Mouse (Mus musculus): ENCODE results near the gene Vmn2r93.

The Vmn2r93 gene

DNA sequence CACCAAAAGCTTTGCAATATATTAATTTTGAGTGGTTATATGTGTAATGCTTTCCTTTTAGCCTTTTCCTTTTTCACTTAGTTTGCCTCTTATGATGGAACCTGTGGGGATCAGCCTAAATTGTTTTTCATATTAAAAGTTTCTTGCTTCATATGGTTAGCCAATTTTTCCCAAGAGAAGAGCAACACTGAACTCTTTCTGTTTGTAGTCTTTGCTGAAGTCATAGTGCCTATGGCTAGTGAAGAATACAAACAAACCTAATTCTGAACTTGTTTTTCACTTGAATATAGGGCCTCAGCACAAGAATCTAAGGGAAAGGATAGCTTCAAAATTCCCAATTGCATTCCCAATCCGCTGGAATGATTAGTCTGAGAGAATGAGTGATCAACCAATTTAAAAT is at the start of gene Vmn2r93:
Gene Vmn2r93, plus strand, starts transcription at position 301 of the 400 bp plus-strand sequence.
- no peak for DNase-seq (ENCODE audit: low read depth, low spot score)

DNA sequence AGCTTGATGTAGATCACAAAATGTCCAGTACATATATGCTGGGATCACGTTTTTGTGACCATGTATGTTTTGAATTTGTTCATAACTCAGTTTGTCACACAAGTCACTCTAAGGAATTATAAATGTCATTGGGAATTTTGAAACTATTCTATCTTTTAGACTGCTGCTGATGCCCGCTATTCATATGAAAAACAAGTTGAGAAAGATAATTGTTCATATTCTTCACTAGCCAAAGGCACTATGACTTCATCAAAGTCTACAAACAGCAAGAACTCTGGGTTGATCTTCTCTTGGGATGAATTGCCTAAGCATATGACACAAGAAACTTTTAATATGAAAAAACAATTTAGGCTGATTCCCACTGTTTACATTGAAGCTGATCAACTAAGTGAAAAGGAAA is 20.2 kb upstream of the Vmn2r93 start, which contains the start of gene Vmn2r94:
Gene Vmn2r94, minus strand, starts transcription at position 101 of the 400 bp plus-strand sequence.
- DNase-seq (ENCODE audit: low read depth, low spot score): no peak

DNA sequence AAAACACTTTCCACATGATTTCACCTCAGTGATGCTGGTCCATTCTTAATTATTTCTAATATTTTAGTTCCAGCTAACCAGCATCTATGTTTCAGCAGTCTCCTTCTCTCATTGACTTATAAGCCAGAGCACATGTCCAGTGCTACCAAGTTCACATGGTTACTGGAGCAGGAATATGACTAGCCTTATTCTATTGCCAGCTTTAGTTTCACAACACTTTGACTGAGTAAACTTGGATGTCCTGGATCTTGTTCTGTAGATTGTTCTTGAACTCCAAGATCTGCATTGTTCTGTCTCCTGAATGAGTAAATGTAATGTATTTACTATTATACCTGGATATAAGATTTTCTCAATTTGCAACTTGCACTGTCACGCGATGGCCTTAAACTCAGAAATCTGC is 25.1 kb downstream of the Vmn2r93 start:
- DNase-seq (ENCODE audit: low read depth, low spot score): no peak

DNA sequence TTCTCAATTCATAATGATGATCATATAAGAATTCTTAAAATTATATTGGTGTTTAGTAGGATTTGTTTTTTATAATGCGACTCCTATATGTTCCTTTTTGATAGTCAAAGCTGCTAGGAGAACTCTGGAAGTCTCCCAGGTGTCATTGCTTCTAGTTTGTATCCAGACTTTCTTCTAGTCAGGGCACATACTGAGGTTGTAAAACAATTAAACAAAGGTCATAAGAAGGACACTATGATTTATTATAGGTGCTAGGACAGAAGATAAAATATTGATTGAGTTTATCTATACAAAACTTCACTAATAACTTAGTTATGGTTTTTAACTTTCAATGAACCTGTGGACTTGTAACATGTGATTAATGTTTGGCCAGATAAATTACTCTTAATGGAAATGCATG is 62.1 kb downstream of the Vmn2r93 start:
- no peak for DNase-seq (ENCODE audit: low read depth, low spot score)

DNA sequence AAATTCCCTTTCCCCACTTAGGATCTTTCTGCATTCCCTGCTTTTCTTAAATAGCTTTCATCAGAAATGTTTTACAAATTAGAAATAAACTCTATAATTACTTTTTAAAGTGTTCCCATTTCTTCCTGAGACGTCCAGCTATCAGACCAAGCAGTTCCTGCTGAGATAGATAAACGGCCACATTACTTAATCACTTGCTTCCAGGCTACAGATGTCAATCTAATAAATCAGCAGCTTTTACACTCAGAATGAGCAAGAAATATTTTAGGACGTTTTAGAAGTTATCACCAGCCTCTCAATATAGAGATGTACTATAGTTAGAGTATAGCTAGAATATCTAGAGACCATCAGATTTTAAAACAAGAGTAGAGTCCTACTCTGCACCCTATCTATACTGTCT is 62.7 kb downstream of the Vmn2r93 start:
- no peak for DNase-seq (ENCODE audit: low read depth, low spot score)
